Mouse (Mus musculus) kidney, adult 10 weeks (tissue): ENCODE results near the gene Lyrm9. TPM values are rescaled to one million over a fixed set of nuclear protein-coding genes. Genes with fewer than 3 reads are reported as not detected.

ENCODE experiments used
- polyA plus RNA-seq: library from polyadenylated mRNA; stranded (reverse); fragments of 350-450 nt; fragmentation: Illumina TruSeq; extraction: RNeasy Lipid Tissue Mini Kit (QIAGEN cat#74804); gene quantifications from one replicate; pipeline ENCODE4 v1.2.3, GENCODE M21; 2014; ENCODE audit warnings: low read depth, low replicate concordance

Gene Lyrm9
- 3.1 TPM for polyA plus RNA-seq

DNA sequence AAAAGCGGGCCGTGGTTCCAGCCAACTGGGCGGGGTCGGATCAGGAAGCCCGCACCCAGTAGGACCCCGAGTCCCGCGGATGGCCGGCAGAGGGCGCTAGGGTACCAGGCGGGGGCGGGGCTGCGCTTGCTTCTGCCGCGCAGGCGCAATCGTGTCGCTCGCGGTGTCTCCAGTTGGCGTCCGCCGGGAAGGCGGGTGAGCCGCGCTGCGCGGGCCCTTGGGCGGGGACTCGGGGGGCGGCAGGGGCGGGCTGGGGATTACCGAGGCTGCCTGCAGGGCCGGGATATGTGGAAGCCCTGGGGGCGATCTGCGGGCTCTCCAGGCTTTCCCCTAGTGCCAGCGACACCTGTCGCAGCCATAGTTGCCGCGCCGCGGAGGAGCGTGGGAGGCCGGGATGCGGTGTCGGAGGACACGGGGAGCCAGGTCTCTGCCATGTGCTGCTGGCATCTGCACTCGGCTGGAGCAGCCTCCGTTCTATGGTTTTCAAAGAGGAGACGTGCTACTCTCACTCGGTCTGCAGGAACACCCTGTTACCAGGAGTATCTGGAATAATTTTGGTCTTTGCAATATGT, at the start of gene Lyrm9:
Gene Lyrm9 (plus strand): TSS at position 143 of the 572 bp plus-strand sequence.

Other genes with a start within 250 kb of the Lyrm9 start
- gene Nlk, start 129.2 kb upstream of the Lyrm9 start, polyA plus RNA-seq: 46.2 TPM
- 5.9 TPM for gene Ccnq, start 74.9 kb upstream of the Lyrm9 start, polyA plus RNA-seq
- not detected for gene Nos2, start 94.2 kb downstream of the Lyrm9 start, polyA plus RNA-seq
- gene Lgals9, start 158.4 kb downstream of the Lyrm9 start, polyA plus RNA-seq: 6.0 TPM